Mouse (Mus musculus): Measurements from ENCODE around the gene Dars. TPM values are rescaled to one million over a fixed set of nuclear protein-coding genes. Genes with fewer than 3 reads are reported as not detected.

The Dars gene
- polyA plus RNA-seq (2012; rRNA removed): 9.5 and 10.3 TPM in 2 replicates

GRCm38 (mm10) chr1:128416584-128417532 is at the start of gene Dars:
TSS of gene Dars (minus strand) at chr1:128417368.
- DNase-seq (ENCODE audit: low read depth, low spot score): peak; percentile 63
- under 1% methylated on average over 68 of the region's 68 CpGs for WGBS

DNA sequence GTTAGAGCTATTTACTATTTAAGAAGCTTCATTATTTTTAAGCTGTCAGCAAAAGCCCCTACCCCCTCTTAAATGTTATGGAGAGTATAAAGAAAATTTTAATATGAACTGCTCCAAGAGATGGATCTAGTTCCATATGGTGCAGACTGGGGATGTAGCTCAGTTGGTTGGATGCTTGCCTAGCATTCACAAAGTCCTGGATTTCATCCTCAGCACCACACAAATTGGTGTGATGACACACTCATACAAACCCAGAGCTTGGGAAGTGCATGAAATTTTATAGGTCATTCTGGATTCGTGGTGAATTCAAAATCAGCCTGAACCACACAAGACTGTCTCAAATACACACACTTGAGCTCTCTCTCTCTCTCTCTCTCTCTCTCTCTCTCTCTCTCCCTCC is 49.7 kb upstream of the Dars start:
- 33% methylated on average over 1 of the region's 1 CpGs for WGBS
- no peak for DNase-seq (ENCODE audit: low read depth, low spot score)

- DNase-seq (ENCODE audit: low read depth, low spot score): no peak
- 76% methylated on average over 5 of the region's 5 CpGs for WGBS
These were observed 46.3 kb upstream of the Dars start for GRCm38 (mm10) chr1:128463478-128463877.

DNA sequence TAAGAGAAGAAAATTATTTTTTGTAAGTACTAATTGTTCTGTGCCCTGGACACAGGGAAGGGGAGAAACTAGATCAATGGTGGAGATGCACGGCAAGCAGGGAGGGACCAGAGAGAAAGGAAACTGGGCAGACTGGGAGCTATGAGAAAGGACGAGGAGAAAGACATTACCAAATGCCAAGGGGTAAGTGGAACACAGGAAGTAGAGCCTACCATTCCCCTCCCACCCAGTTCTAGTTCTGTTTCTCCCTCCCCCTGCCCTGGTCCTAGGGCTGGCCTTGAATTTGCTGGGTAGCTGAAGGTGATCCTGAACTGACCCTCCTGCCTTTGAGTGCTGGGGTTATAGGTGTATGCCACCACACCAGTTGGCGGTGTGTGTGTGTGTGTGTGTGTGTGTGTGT is 45.2 kb upstream of the Dars start:
- DNase-seq (ENCODE audit: low read depth, low spot score): no peak
- WGBS: 64% methylated on average over 3 of the region's 3 CpGs

DNA sequence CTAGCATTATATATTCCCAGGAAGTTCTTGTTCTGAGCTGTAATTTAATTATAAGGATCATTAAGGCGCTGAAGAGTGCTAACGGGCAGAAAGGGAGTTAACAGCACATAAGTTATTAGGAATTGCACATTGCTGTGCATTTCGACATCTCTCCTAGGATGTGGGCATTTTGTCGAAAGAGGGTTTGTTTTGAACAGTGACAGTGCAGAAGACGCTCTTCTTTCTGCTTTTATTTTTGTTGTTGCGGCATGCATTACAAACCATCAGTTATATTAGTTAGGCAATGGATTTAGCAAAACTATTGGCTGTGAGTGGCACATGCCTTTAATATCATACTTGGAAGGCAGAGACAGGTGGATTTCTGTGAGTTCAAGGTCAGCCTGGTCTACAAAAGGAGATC is 43.6 kb upstream of the Dars start:
- 89% methylated on average over 6 of the region's 6 CpGs for WGBS

DNA sequence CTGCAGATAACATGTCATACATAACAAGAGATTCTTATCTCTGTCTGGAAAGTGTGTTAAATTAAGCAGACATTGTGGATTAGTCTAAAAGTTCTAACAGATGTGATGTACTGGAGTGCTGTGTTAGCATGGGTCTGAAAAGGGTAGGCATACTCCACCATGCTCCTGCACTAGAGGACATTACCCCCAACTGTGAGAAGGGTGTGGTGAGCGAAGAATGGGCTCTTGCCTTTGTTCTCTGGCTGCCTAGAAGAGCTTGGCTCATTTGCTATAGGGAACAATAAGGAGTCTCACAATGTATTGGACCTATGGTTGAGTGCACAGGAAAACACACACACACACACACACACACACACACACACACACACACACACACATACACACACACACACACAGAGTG is 42.3 kb upstream of the Dars start:
- WGBS: 82% methylated on average over 1 of the region's 1 CpGs
- no peak for DNase-seq (ENCODE audit: low read depth, low spot score)

More for the DNA sequence above, 43.6 kb upstream of the Dars start:
- DNase-seq (ENCODE audit: low read depth, low spot score): no peak

DNA sequence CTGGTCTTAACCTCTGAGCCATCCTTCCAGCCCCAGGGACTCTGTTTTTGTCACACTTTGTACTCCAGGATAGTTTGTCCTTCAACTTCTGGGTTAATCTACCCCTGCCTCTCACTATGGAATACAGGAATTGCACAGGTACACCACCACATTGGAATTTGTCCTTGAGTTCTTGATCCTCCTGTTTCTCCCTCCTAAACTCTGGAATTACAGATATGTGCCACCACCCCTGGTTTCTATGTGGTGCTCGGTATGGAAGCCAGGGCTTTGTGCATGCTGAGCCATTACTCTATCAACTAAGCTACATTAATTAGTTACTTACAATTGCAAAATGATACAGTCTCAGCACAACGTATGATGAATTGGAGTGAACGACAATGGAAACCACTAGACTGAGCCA is 41.8 kb upstream of the Dars start:
- DNase-seq (ENCODE audit: low read depth, low spot score): no peak
- 81% methylated on average over 3 of the region's 3 CpGs for WGBS

- no peak for DNase-seq (ENCODE audit: low read depth, low spot score)
These were observed 39.8 kb upstream of the Dars start for GRCm38 (mm10) chr1:128456844-128457445.

GRCm38 (mm10) chr1:128456271-128456670 is 39.1 kb upstream of the Dars start:
- DNase-seq (ENCODE audit: low read depth, low spot score): no peak
- WGBS: 35% methylated on average over 10 of the region's 10 CpGs

More at GRCm38 (mm10) chr1:128456844-128457445, 39.8 kb upstream of the Dars start:
- WGBS: 16% methylated on average over 18 of the region's 18 CpGs

DNA sequence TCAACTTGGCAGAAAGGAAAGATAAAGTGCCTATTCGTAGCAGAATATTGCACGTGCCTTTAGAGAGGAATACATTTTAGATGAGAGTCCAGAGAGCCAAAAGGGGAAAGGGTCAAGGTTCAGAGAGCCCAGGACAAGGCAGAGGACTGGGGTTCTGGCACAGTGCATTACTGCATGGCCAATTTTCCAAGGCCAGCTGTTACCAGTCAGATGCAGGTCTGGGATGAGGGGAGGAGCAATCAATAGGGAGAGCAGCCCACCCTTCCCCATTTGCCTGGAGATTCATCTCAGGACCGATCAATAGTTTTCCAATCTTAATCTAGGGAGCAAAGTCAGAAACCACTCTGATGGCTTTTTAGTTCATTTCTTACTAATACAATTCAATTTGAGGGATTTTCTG is 35.0 kb upstream of the Dars start:
- 78% methylated on average over 3 of the region's 3 CpGs for WGBS
- DNase-seq (ENCODE audit: low read depth, low spot score): no peak

DNA sequence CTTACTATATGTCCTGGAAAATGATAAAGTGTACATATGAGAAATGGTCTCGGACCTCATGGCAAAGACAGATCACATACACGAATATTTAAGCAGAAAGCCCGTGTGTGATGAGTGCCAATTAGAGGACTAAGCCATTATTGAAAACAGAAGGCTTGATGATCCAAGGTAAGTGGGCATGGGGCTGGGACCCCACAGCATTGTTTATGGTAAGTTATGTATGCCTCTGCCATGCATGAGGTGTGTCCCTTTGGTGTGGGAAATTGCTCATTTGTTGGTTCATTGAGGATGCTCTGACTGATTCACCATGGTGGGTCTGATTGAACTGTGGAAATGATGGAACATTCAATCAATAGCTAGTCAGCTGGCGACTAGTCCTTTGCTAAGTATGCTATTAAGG is 34.0 kb upstream of the Dars start:
- WGBS: 88% methylated on average over 4 of the region's 4 CpGs

DNA sequence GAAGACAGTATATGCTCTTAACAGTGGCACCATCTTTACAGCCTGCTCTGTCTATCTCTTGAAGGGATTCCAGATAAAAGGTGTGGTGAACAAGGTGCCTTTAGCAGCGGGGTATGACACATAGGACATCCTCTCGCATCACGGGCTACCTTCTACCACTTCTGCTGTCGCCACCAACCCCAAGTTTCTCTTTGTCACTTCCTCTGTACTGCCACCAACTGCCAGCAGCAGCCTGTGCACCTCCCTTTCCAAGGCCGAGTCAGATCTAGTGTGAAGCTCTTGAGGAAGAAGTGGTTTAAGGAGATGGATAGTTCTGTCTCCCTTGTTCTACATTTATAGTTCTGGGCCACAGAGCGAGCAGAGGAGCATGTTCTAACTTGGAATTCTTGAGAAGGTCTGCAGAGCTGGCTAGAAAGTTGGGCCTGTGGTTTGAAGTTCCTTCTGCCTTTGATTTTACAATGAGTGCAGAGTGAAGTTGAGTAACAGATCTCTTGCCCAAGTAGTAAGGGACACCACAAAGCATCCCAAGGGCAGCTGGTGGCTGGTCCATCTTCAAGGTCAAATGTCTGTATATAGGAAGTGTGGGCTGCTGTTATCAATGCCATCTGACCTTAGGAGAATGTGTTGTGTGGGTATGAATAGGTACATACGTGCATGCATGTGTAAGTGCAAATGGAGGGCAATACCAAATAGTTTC is 30.2 kb upstream of the Dars start:
- 70% methylated on average over 7 of the region's 7 CpGs for WGBS
- DNase-seq (ENCODE audit: low read depth, low spot score): no peak

More for the DNA sequence above, 34.0 kb upstream of the Dars start:
- no peak for DNase-seq (ENCODE audit: low read depth, low spot score)

- 54% methylated on average over 9 of the region's 9 CpGs for WGBS
- no peak for DNase-seq (ENCODE audit: low read depth, low spot score)
These were observed 27.0 kb upstream of the Dars start for GRCm38 (mm10) chr1:128443890-128444839.

GRCm38 (mm10) chr1:128441129-128441473 is 23.9 kb upstream of the Dars start:
- DNase-seq (ENCODE audit: low read depth, low spot score): no peak
- 49% methylated on average over 5 of the region's 5 CpGs for WGBS

DNA sequence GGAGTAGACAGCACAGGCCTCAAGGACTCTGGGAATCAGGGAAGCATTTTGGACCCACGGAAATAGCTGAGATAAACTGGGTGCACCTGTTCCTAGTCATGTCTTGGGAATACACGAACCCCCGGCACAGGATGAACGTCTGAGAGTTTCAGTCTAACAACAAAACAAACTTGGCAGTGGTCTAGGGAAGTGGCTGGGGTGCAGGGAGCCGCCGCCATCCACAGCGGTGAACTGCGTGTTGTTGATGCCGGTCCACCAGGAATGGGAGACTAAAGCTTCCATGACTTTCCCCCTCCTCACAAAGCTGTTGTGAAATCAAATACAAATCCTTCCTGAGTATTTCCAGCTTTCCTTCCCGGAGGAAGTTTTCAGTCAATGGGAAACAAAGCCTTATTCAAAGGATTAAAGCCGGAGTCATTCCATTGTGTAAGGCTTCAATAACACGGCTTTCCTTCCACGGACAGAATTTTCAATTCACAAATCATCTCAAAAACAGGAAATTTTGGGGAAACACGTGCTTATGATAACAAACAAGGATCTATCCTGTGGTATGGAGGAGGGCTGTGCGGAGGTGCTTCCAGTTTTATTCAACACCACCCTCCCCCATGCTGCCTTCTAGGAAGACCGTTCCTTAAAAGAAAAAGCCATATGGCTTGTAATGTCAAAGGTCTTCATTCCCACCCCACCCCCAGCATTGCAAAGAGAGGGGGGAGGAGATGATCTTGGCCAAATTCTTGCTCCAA is 23.4 kb upstream of the Dars start:
- 64% methylated on average over 16 of the region's 16 CpGs for WGBS
- DNase-seq (ENCODE audit: low read depth, low spot score): no peak

GRCm38 (mm10) chr1:128439618-128440017 is 22.4 kb upstream of the Dars start:
- 94% methylated on average over 4 of the region's 4 CpGs for WGBS
- no peak for DNase-seq (ENCODE audit: low read depth, low spot score)

GRCm38 (mm10) chr1:128438526-128438925 is 21.4 kb upstream of the Dars start:
- DNase-seq (ENCODE audit: low read depth, low spot score): no peak
- 90% methylated on average over 5 of the region's 5 CpGs for WGBS

GRCm38 (mm10) chr1:128437276-128437675 is 20.1 kb upstream of the Dars start:
- WGBS: 39% methylated on average over 1 of the region's 1 CpGs
- DNase-seq (ENCODE audit: low read depth, low spot score): no peak

- 83% methylated on average over 3 of the region's 3 CpGs for WGBS
- DNase-seq (ENCODE audit: low read depth, low spot score): no peak
These were observed 18.8 kb upstream of the Dars start for GRCm38 (mm10) chr1:128436015-128436414.
